Mouse (Mus musculus): ENCODE measurements at regions not wholly inside any gene's neighbourhood (a gene's known extent, or its start where the extent isn't known, plus 50 kb on each side); places are given as distances from the start of the nearest gene placed in this dataset.

GRCm38 (mm10) chr7:70067828-70068719 is 298.5 kb downstream of the Nr2f2 start:
- no peak for TF ChIP-seq CTCF (IDR thresholded peaks at IDR 0.05; ENCODE audit: insufficient read depth, low read length)
- no peak for TF ChIP-seq POLR2A (IDR thresholded peaks at IDR 0.05; ENCODE audit: borderline replicate concordance, extremely low read depth, low read depth, low read length)

All from lung, adult 2 months (tissue).